Mouse (Mus musculus) CD8-positive naive resting alpha-beta T cell, adult 57 days (primary cell): ENCODE measurements around the gene Prr19. TPM values are rescaled to one million over a fixed set of nuclear protein-coding genes. Genes with fewer than 3 reads are reported as not detected.

ENCODE experiments used
- total RNA-seq: library from RNA; stranded (reverse); gene quantifications from one replicate; pipeline ENCODE4 v1.2.4, GENCODE M21; 2023

The Prr19 gene
- not detected for total RNA-seq

GRCm38 (mm10) chr7:25301063-25301462 lies at the start of gene Prr19:
Gene Prr19 (plus strand): TSS chr7:25301411.

GRCm38 (mm10) chr7:25267301-25267750 lies 33.9 kb upstream of the Prr19 start, which contains the start of gene Cic:
Gene Cic (plus strand): TSS chr7:25267704.

GRCm38 (mm10) chr7:25297454-25298325 lies 3.5 kb upstream of the Prr19 start, which contains the start of gene Pafah1b3:
Gene Pafah1b3 (minus strand): TSS chr7:25297986.

GRCm38 (mm10) chr7:25305956-25306613 lies 4.9 kb downstream of the Prr19 start, which contains the start of gene Tmem145:
Gene Tmem145 (plus strand): TSS chr7:25306106.

GRCm38 (mm10) chr7:25316532-25317445 lies 15.6 kb downstream of the Prr19 start, which contains the start of gene Megf8:
Gene Megf8 (plus strand): TSS chr7:25317164.

Other genes starting within 250 kb of the Prr19 start
- 3.2 TPM for gene Grik5, start 229.1 kb upstream of the Prr19 start, total RNA-seq
- 19.7 TPM for gene Zfp574, start 228.8 kb upstream of the Prr19 start, total RNA-seq
- 22.4 TPM for gene Pou2f2, start 121.7 kb upstream of the Prr19 start, total RNA-seq
- 91.3 TPM for gene Dedd2, start 80.8 kb upstream of the Prr19 start, total RNA-seq
- 19.5 TPM for gene Zfp526, start 80.0 kb upstream of the Prr19 start, total RNA-seq
- 90.8 TPM for gene Gsk3a, start 63.6 kb upstream of the Prr19 start, total RNA-seq
- gene Erf, start 50.6 kb upstream of the Prr19 start, total RNA-seq: 38.9 TPM
- gene Cic, start 33.7 kb upstream of the Prr19 start, total RNA-seq: 342 TPM
- 15.0 TPM for gene Pafah1b3, start 3.4 kb upstream of the Prr19 start, total RNA-seq
- not detected for gene Tmem145, start 4.7 kb downstream of the Prr19 start, total RNA-seq
- gene Megf8, start 15.8 kb downstream of the Prr19 start, total RNA-seq: 0.89 TPM
- gene Cnfn, start 68.3 kb downstream of the Prr19 start, total RNA-seq: not detected
- 13.0 TPM for gene Lipe, start 97.3 kb downstream of the Prr19 start, total RNA-seq
- not detected for gene Cxcl17, start 111.5 kb downstream of the Prr19 start, total RNA-seq
- gene Ceacam1, start 176.2 kb downstream of the Prr19 start, total RNA-seq: 4.8 TPM
- 0.67 TPM for gene Ceacam2, start 238.4 kb downstream of the Prr19 start, total RNA-seq